8 mouse cellular contexts compared by ENCODE assay signal in genomic region chr16:87501304-87502078, GRCm38 (mm10). TPM values are rescaled to one million over a fixed set of nuclear protein-coding genes. Genes with fewer than 3 reads are reported as not detected.
A peak's percentile ranks its signal among the peaks of the same experiment; 100 is the strongest.
DNase-seq lines count a peak whose midpoint lies in the region; ATAC-seq and TF ChIP-seq lines count a peak whose summit lies in the region.
"Had no signal": no experiment of that assay in that cellular context is flagged by ENCODE, and none has a peak within 500 bp of the region (broad histone marks: within the 10 kb centered on the region; RNA-seq: fewer than 3 reads in every experiment).

No protein-coding gene starts in this region.

- H3K27me3 ChIP-seq in MEL (ENCODE audit: control insufficient read depth in 1 of 2, insufficient read depth in 2 of 2, low read length in 2 of 2), result no peaks in the 10 kb centered on the region
- H3K27me3 ChIP-seq: midbrain, embryonic 15.5 days had no signal

- peaks cover 2% of the 10 kb centered on the region for H3K79me2 ChIP-seq in MEL (ENCODE audit: control insufficient read depth, insufficient read depth, low read length, poor library complexity)

- peaks cover 8 to 27% of the 10 kb centered on the region in 2 experiments for H3K4me1 ChIP-seq in MEL (ENCODE audit: control insufficient read depth in 1 of 2, insufficient read depth in 2 of 2, low read length in 2 of 2)

- TF ChIP-seq EP300 in MEL (IDR thresholded peaks at IDR 0.05; ENCODE audit: low read depth in 1 of 2, low read length in 2 of 2), result peak; percentile 59 to 78

- no peak for TF ChIP-seq POLR2A in MEL (IDR thresholded peaks at IDR 0.05; ENCODE audit: control insufficient read depth in 1 of 2, insufficient read depth in 1 of 2, low read depth in 1 of 2, low read length in 2 of 2, poor library complexity in 1 of 2)

- no peak for TF ChIP-seq RAD21 in MEL (IDR thresholded peaks at IDR 0.05; ENCODE audit: low read depth, low read length)

- no peak overlapping the region for H3K4me3 ChIP-seq in MEL (ENCODE audit: control insufficient read depth in 1 of 2, insufficient read depth in 1 of 2, low read depth in 2 of 2, low read length in 2 of 2)
- H3K4me3 ChIP-seq: midbrain, embryonic 15.5 days had no signal

- H3K27ac ChIP-seq in MEL (ENCODE audit: control insufficient read depth, low read depth, low read length), result no peak overlapping the region
- H3K27ac ChIP-seq: midbrain, embryonic 15.5 days had no signal

- no peak overlapping the region for H3K9ac ChIP-seq in MEL (ENCODE audit: control insufficient read depth, low read depth, low read length, poor library complexity, severe bottlenecking)
- H3K9ac ChIP-seq: midbrain, embryonic 15.5 days had no signal

- no peak for ATAC-seq in erythroid progenitor cell, adult 5-6 weeks (replicated peaks; ENCODE audit: low FRiP score, poor library complexity, severe bottlenecking)
- ATAC-seq: midbrain, embryonic 15.5 days had no signal

- no peak for TF ChIP-seq CTCF in MEL (IDR thresholded peaks at IDR 0.05 in 2 of 3, conservative IDR thresholded peaks at IDR 0.05 in 1 of 3; ENCODE audit: control insufficient read depth in 1 of 3, insufficient read depth in 1 of 3, low read depth in 2 of 3, low read length in 3 of 3, poor library complexity in 1 of 3, severe bottlenecking in 1 of 3)

- DNase-seq in ES-CJ7 (ENCODE audit: low read depth, low spot score) (peak; percentile 68), MEL (ENCODE audit: low read depth, low spot score) (peak; percentile 85), liver (peak; percentile 63)
- DNase-seq in heart, adult 9 months (ENCODE audit: low spot score in 2 of 2), result peak; percentile 21 to 29
- DNase-seq in layer of hippocampus, adult 9-10 months (ENCODE audit: low spot score), result no peak
- DNase-seq in cerebellum, adult 8-10 months, result no peak

- H3K36me3 ChIP-seq in MEL (ENCODE audit: control insufficient read depth in 1 of 2, insufficient read depth in 2 of 2, low read length in 2 of 2), result peaks cover 0 to 22% of the 10 kb centered on the region in 2 experiments; a peak in 2 of 4 replicates
- H3K36me3 ChIP-seq: midbrain, embryonic 15.5 days had no signal

- no peaks in the 10 kb centered on the region for H3K9me3 ChIP-seq in MEL (replicated peaks; ENCODE audit: insufficient read depth, low read length)
- H3K9me3 ChIP-seq: midbrain, embryonic 15.5 days had no signal

TF ChIP-seq in MEL, 35 proteins besides CTCF, POLR2A, EP300 and RAD21:
- TF ChIP-seq GABPA (IDR thresholded peaks at IDR 0.05; ENCODE audit: low read depth, low read length) (no peak), HCFC1 (IDR thresholded peaks at IDR 0.05; ENCODE audit: low read depth, low read length) (no peak), RCOR1 (IDR thresholded peaks at IDR 0.05; ENCODE audit: low read depth, low read length) (peak; percentile 83), MYB (IDR thresholded peaks at IDR 0.05; ENCODE audit: low read depth, low read length) (no peak), POLR2AphosphoS2 (IDR thresholded peaks at IDR 0.05; ENCODE audit: low read length) (no peak), TBP (IDR thresholded peaks at IDR 0.05; ENCODE audit: low read depth, low read length) (no peak), ZNF384 (IDR thresholded peaks at IDR 0.05; ENCODE audit: low read depth, low read length) (no peak), UBTF (IDR thresholded peaks at IDR 0.05; ENCODE audit: borderline replicate concordance, insufficient read depth, low read depth, low read length) (no peak), ETS1 (IDR thresholded peaks at IDR 0.05; ENCODE audit: low read depth, low read length) (peak; percentile 68), GATA1 (IDR thresholded peaks at IDR 0.05; ENCODE audit: low read depth, low read length) (peak; percentile 76), MEF2A (IDR thresholded peaks at IDR 0.05; ENCODE audit: extremely low read depth, insufficient replicate concordance, low read depth, low read length, poor library complexity, severe bottlenecking) (no peak), SMC3 (IDR thresholded peaks at IDR 0.05; ENCODE audit: low read depth, low read length) (no peak), ELF1 (IDR thresholded peaks at IDR 0.05; ENCODE audit: low read depth, low read length) (no peak), CHD1 (IDR thresholded peaks at IDR 0.05; ENCODE audit: low read depth, low read length) (no peak), USF2 (IDR thresholded peaks at IDR 0.05; ENCODE audit: borderline replicate concordance in 1 of 2, insufficient read depth in 1 of 2, low read depth in 1 of 2, low read length in 2 of 2) (no peak), CHD2 (IDR thresholded peaks at IDR 0.05; ENCODE audit: low read length) (no peak), BHLHE40 (IDR thresholded peaks at IDR 0.05; ENCODE audit: borderline replicate concordance, low read depth, low read length) (peak; percentile 44; the same call in 1 of the 2 replicates), TAL1 (IDR thresholded peaks at IDR 0.05; ENCODE audit: low read length) (peak; percentile 66), MAFK (IDR thresholded peaks at IDR 0.05; ENCODE audit: borderline replicate concordance, low read depth, low read length) (no peak; the same call in 1 of the 2 replicates), TCF12 (IDR thresholded peaks at IDR 0.05; ENCODE audit: low read depth, low read length) (peak; percentile 68), NRF1 (IDR thresholded peaks at IDR 0.05; ENCODE audit: insufficient read depth, low read depth, low read length, poor library complexity, severe bottlenecking) (no peak), USF1 (IDR thresholded peaks at IDR 0.05; ENCODE audit: low read depth, low read length) (no peak), JUND (IDR thresholded peaks at IDR 0.05; ENCODE audit: low read depth, low read length) (no peak), ZKSCAN1 (IDR thresholded peaks at IDR 0.05; ENCODE audit: low read depth, low read length) (no peak), ZMIZ1 (IDR thresholded peaks at IDR 0.05; ENCODE audit: low read depth, low read length) (no peak), MAZ (IDR thresholded peaks at IDR 0.05; ENCODE audit: low read depth, low read length) (0 out of 2 replicates have a peak, but pooled peaks have one; percentile 26), MYC (IDR thresholded peaks at IDR 0.05; ENCODE audit: low read depth, low read length) (no peak), SIN3A (IDR thresholded peaks at IDR 0.05; ENCODE audit: low read length) (peak; percentile 36; the same call in 1 of the 2 replicates), ZC3H11A (IDR thresholded peaks at IDR 0.05; ENCODE audit: low read depth, low read length) (no peak), E2F4 (IDR thresholded peaks at IDR 0.05; ENCODE audit: borderline replicate concordance, low read depth, low read length) (no peak), POLR2AphosphoS5 (IDR thresholded peaks at IDR 0.05; ENCODE audit: borderline replicate concordance, low read depth, low read length) (no peak), MAX (IDR thresholded peaks at IDR 0.05; ENCODE audit: low read length) (no peak), KAT2A (conservative IDR thresholded peaks at IDR 0.05; ENCODE audit: low read depth, low read length) (no peak), NELFE (IDR thresholded peaks at IDR 0.05; ENCODE audit: low read depth, low read length) (no peak), MXI1 (IDR thresholded peaks at IDR 0.05; ENCODE audit: low read depth, low read length) (0 out of 2 replicates have a peak, but pooled peaks have one; percentile 21)

RNA-seq across cellular contexts. Expression of gene Cct8, which starts 5.8 kb away (rescaled TPM):
- 393 and 428 TPM in 2 replicates for total RNA-seq in MEL (2012; rRNA removed)
- polyA plus RNA-seq in MEL (2012; ENCODE audit: insufficient read depth in 1 of 2, insufficient read length in 2 of 2, low read depth in 1 of 2, low replicate concordance in 2 of 2, missing spikeins in 1 of 2), result 1,000 to 10,000 TPM in 1 of 2 experiments, 100 to 1,000 TPM in 1; 812 to 1,102 TPM
- total RNA-seq in erythroid progenitor cell, adult 5-6 weeks (2015; ENCODE audit: low replicate concordance), result 74.6 and 75.0 TPM in 2 replicates
- total RNA-seq in erythroid progenitor cell, adult 5-6 weeks (2017; ENCODE audit: low replicate concordance), result 152 and 166 TPM in 2 replicates

RNA-seq across cellular contexts. Expression of gene Usp16, which starts 47.0 kb away (rescaled TPM):
- total RNA-seq in MEL (2012; rRNA removed), result 75.7 and 76.4 TPM in 2 replicates
- 100 to 1,000 TPM in 1 of 2 experiments, 10 to 100 TPM in 1; 66.6 to 256 TPM for polyA plus RNA-seq in MEL (2012; ENCODE audit: insufficient read depth in 1 of 2, insufficient read length in 2 of 2, low read depth in 1 of 2, low replicate concordance in 2 of 2, missing spikeins in 1 of 2)
- total RNA-seq in erythroid progenitor cell, adult 5-6 weeks (2015; ENCODE audit: low replicate concordance), result 41.9 and 65.2 TPM in 2 replicates
- total RNA-seq in erythroid progenitor cell, adult 5-6 weeks (2017; ENCODE audit: low replicate concordance), result 26.8 and 33.0 TPM in 2 replicates

RNA-seq across cellular contexts. Expression of gene Map3k7cl, which starts 51.6 kb away (rescaled TPM):
- total RNA-seq in MEL (2012; rRNA removed), result not detected in 2 replicates
- not detected for polyA plus RNA-seq in MEL (2012; ENCODE audit: insufficient read depth in 1 of 2, insufficient read length in 2 of 2, low read depth in 1 of 2, low replicate concordance in 2 of 2, missing spikeins in 1 of 2)
- not detected in 2 replicates for total RNA-seq in erythroid progenitor cell, adult 5-6 weeks (2015; ENCODE audit: low replicate concordance)
- not detected in 2 replicates for total RNA-seq in erythroid progenitor cell, adult 5-6 weeks (2017; ENCODE audit: low replicate concordance)

Comparison
In these comparisons a context has a peak if more than half of its experiments do, and no peak if none do; other contexts are left out.
1. DNase-seq: peak in ES-CJ7 (single experiment), MEL (single experiment), heart, adult 9 months (2 of 2) and liver (single experiment); none in layer of hippocampus, adult 9-10 months (single experiment) and cerebellum, adult 8-10 months (single experiment).